Mouse (Mus musculus): Measurements from ENCODE around the gene Mrpl9.
A peak's percentile ranks its signal among the peaks of the same experiment; 100 is the strongest.

The Mrpl9 gene

DNA sequence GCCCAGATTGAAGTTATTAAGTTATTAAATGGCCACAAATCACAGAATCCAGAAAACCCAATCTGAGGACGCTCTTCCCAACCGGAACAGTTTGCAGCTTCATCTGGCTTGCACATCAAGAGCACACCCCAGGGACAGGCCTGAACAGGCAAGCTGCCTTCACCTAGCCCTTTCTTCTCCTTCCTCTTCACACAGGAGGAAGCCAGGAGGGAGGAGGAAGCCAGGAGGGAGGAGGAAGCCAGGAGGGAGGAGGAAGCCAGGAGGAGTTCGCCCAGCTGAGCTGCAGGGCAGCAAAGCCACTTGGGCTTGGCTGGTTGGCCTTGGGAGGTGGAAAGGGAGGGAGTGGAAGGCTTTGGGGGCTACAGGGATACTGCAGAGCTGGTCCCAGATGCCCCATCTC, 25.8 kb downstream of the Mrpl9 start:
- no peak for DNase-seq

DNA sequence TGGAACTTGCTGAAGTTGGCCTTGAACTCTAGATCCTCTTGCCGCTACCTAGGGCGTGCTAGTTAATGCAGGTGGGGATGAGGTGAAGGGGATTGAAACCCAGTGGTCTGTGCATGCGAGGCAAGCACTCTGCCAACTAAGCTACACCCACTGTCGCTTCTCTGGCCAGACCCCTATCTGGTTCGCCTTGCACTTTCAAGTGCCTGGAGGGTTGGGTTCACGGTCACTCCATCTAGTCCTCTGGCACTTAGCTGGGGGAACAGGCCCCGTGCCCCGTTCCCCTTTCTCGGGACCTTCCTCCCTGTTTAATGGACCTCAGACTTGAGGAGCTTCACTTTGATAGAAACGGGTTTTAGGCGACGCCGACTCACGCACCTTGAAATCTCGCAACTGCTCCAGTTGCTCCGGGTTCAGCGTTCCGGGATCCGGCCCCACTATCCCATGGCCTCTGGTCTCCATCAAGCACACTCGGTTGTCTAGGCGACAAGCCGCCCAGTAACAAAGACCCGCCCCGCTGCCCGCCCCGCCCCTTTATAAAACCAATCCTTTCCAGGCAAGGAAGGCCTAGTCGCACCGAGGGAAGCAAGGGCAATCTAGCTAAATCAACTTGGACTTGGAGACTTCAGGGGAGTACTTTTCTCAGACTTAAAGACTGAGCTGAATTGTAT, 29.5 kb downstream of the Mrpl9 start:
- peak in 1 of 2 experiments; percentile 14 for DNase-seq

- DNase-seq: no peak
Measured at GRCm38 (mm10) chr3:94473115-94473505, 30.0 kb downstream of the Mrpl9 start.

DNA sequence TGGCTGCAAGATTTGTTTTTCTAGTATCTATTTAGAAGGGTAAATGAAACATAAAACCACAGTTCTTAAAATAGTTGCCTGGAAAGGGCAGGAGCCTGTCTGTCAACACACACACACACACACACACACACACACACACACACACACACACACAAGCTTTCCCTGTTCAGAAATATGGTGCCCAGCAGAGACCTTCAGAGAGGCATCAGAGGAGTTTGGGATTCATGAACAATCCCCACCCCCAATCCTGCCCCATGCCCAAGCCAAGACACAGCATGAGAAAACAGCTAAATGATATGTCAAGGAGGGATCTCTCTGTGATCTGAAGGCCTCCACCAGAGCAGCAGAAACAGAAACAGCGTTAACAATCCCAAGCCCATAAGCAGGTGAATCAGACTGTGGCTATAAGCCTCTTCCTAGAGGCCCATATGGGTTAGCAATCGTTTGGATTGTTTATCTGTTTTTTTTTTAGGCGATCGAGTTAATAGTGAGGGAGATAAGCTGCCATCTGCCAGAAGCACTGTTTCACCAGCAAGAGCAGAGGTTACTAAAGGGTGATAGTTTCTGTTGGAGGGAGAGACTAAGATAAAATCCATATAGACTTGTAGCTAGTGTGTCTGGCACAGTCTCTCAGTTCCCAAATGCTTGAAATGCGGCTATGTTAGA, 30.6 kb downstream of the Mrpl9 start:
- DNase-seq: no peak

DNA sequence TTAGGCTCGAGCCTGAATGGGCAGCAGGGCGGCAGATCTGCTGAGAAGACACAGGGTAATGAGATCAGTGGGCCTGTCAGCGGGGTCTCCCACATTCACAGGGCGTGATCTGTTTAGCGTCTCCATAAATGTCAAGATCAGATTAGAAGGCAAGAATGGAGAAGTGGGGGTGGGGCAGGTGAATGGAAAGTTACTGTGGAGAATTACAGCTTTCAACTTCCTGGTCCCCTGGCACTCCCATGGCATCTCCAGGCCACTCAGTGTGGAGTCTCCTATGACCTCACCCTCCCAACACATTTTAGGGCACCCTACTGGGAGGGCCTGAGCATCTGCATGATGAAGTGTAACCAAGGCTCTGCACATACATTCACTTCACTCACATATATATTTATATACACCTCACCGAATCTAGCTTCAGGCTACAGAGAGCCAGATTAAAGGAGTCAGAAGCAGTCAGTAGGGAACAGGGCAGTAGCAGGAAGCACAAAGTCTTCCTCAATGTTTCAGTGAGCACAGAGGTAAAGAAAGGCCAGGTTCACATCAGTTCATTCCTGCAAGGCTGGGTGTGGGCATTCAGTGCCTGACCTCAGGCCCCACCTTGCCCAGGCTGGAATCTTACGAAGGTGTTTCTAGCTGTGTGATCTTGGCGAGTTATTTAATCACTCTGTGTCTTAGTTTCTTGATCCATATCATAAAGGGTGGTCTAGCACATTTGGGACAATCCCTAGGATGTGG, 33.4 kb downstream of the Mrpl9 start:
- peak; percentile 40 to 45 for DNase-seq

- no peak for DNase-seq
Measured at GRCm38 (mm10) chr3:94477444-94477843, 34.3 kb downstream of the Mrpl9 start.

DNA sequence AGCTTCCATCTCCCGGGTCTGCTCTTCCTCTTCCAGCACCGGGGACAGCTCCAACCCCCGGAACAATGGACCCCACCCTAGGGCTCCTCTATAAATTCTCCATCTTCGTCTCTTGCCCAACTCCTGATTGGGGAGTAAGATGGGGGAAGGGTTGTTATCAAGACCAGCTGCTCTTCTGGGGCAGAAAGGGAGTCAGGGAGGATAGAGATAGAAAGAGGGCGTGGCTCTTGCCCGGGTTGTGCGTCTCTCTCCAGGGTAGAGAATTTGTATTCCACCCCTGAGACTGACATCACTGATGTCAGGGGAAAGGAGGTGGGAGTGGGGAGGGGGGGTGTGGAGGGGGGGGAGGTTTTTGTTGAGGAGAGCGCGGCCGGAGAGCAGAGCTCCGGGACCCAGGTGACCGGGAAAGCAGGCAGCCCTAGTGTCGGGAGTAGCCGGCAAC, 34.9 kb downstream of the Mrpl9 start, which contains the start of gene Celf3:
Gene Celf3, plus strand, starts transcription at position 315 of the 442 bp plus-strand sequence.
- no peak for DNase-seq

DNA sequence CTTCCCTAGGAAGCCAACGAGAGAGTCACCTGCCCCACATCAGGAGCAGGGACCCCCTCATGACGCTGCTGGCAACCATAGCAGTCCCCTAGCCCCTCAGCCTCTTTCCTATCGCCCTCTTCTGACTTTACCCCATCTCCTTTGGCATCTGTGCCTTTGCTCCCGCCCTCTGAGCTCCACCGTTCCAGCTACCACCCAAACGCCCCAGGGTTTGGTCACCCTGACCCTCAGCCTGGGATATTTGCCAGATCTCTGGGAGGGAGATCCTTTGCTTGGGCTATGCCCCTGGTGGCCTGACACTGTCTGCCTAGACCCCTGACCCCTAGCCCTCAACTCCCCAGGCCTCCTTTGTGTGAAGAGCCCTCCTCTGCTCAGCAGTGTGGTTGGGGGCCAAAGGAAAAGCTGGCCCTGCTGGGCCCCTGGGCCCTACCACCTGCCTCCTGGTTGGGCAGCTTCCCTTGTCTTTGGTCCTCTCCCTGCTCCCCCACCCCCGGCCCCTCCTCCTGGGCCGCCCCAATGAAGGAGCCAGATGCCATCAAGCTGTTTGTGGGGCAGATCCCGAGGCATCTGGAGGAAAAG, 35.6 kb downstream of the Mrpl9 start:
- no peak for DNase-seq

- DNase-seq: no peak
Measured at GRCm38 (mm10) chr3:94479564-94479963, 36.4 kb downstream of the Mrpl9 start.

DNA sequence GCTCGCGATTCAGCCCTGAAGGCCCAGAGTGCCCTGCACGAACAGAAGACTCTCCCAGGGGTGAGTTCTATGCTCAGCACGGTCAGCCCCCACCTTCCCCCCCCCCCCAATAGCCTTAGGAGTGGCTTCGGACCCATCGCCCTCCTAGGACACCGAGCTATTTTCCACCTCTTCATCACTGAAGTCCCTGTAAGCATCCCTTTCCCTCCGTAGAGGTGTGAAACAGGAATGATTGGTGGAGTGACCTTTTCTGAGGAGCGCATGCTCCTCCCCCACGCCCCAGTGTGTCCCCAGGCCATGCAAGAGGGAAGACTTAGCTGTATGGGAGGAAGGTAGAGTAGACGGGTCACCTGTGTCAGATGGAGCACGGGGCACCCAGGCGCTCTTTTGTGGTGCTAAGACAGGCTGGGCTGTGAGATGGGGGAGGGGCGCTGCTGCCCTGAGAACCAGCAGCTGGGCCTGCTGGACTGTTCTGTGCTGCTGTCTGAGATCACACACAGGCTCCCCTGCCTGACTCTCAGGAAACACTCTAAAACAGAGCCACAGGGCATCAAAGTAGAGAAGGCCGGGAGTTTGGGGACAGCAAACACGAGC, 37.3 kb downstream of the Mrpl9 start, which contains the start of gene Riiad1:
Gene Riiad1, minus strand, starts transcription at position 51 of the 594 bp plus-strand sequence.
- no peak for DNase-seq

- DNase-seq: no peak
Measured at GRCm38 (mm10) chr3:94481429-94481828, 38.3 kb downstream of the Mrpl9 start.

DNA sequence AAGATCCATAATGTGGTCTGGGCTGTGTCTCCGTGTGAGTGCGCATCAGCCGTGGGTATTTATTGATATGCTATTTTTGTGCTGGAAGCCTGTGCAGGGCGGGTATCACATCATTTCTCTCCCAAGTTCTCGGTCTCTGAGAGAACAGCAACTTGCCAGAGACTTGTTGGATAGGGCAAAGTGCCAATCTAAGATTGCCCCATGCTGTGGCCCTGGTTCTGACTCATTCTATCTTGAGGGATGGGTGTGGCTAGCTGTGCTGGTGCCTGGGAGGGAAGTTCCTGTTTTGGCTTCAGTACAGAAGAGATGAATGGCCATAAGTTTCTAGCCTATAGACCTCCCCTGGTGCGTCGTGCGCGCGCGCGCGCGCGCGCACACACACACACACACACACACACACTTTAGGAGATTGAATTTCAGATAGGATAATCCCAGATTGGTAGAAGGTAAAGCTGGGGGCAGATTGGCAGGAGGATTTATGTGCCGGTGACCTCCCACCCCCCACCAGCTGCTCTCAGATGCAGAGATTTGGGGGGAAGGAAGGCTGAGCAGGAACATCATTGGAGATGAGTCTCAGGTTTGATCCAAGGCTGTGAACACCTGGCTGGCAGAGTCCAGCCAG, 39.8 kb downstream of the Mrpl9 start:
- DNase-seq: no peak

DNA sequence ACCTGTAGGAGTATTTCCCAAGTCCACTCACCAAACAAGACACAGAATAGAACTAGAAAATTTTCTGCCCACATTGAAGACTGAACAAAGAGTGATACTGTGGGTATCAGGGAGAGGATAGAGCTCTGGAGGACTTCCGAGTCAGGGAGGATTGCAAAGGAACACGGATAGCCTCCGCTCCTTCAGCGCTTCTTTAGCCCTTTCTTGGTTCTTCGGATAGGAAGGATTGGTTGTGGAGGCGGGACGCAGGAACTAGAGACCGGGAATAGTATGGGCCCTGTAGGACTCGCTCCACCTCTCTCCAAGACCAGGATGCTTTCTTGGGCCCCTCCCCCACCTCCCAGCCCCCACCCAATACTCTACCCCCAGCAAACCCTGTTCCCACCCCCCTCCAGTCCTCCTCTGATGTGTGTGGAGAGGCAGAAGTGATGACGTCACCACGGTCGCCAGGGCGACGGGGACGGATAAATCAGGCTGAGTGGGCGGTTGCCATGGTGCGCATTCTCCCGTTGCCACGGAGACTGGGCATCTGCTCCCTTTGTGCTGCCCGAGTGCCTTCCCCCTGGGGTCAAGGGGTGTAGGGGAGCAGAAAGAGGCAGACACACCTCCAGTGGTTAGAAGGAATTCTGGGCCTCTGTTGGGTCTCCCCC, 40.8 kb downstream of the Mrpl9 start:
- no peak for DNase-seq

DNA sequence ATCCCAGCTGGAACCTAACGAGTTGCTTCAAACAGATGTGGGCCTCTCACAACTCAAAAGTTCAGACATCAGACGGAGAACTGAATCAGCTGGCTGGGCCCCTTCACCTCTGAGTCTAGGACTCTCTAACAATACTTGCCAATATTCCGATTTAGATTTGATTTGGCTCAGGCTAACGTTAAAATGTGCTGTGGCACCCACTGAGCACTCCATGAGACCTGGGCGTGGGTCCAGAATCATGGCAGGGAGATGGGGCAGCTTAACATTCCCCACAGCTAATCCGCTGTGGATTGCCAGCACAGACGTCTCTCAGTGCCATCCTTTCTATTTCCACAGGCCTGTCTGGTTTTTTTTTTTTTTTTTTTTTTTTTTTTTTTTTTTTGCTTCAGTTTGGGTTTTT, 42.8 kb downstream of the Mrpl9 start:
- no peak for DNase-seq

DNA sequence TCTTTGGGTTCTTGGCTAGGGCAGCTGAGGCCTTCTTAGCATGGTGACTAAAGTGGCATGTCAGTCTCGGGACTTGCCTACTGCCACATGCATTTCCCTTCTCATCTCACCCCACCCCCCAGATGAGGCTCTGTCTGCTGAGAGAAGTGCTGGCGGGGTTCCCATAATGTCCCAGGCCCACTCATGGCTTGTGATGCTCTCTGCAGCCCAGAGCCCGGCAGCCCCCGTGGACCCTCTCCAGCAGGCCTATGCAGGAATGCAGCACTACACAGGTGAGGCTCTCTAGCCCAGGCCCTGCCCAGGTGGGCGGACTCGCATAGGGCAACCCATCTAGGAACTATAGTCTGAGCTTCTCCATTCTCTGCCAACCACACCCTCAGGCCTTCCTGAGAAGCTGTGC, 44.5 kb downstream of the Mrpl9 start:
- DNase-seq: no peak

DNA sequence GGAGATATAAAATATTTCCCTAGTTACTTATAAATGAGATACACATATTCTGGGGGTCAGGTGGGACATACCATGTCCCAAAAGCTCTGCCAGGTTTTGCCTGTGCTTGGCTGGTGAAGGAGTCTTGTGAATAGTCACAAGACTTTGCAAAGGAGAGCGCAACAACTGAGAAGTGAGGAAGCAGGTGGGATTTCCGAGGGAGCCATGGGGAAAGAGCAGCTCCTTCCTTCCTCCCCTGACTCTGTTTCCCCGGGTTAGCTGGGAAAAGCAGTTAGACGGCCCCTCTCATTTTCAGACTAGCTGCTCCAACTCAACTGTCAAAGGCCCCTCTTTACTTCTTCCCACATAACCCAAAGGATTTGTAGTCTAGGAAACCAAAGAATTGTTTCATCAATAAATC, 54.0 kb downstream of the Mrpl9 start:
- DNase-seq: no peak

Measured in kidney, adult 8-10 months (tissue).